Mouse (Mus musculus): ENCODE measurements at regions not wholly inside any gene's neighbourhood (a gene's known extent, or its start where the extent isn't known, plus 50 kb on each side); places are given as distances from the start of the nearest gene placed in this dataset.
"Not testable (repeated sequence)": the region's sequence is repeated elsewhere in the genome, so short reads cannot be mapped to it uniquely, and the experiment has no call there.

DNA sequence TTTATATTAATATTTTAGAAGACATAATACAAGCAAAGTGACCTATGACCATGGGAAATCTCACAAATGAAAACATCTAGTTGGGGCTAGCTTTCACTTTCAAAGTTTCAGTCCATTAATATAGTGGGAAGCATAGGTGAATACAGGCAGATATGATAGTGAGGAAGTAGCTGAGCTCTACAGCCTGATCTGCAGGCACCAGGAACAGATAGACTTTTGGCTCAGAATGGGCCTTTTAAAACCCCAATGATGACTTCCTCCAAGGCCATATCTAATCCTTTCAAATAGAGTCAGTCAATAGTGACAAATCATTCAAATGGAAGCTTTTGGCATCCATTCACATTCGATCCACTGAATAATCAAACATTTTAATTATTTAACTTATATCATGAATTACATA, 581.6 kb upstream of the Pcdh17 start:
- no peak for DNase-seq (ENCODE audit: low spot score in 2 of 2)
- intact Hi-C loops (cut with DNase I), result no loop called here

DNA sequence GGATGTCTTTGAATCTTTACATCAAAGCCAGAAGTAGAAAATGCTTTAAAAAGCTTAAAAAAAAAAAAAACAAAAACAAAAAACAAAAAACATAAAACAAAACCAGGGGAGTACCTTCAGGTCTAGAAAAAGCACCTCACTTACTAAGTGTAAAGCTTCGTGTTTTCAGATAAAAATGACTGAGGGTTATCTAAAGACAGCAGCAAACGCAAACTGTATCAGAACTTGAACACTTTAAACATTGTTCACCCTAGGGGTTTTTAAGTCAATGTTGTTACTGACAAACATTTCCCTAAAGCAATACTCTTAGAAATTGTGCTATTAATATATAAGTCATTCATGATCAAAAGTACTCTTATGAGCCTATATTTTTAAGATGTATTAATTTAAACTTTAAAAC, 580.7 kb upstream of the Pcdh17 start:
- DNase-seq (ENCODE audit: low spot score in 2 of 2), result no peak
- intact Hi-C loops (cut with DNase I), result no loop called here

DNA sequence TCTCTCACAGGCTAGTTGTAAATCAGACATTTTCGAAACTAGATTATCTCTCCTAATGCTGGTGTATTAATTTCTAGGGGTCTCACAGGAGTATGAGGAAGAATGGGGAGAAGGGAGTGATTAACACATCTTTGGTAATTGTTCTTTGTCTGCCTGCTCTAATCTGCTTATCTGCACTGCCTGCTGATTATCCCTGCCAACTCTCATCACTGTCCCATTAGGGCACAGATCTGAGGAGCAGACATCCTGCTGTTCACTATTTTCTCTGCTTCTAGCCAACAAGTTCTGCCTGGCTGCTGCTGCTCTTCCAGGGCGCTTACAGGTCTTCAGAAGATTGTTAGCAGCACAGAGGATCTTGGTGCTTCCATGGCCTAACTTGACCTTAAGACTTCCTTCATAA, 557.0 kb upstream of the Pcdh17 start:
- intact Hi-C loops (cut with DNase I), result no loop called here
- no peak for DNase-seq (ENCODE audit: low spot score in 2 of 2)

DNA sequence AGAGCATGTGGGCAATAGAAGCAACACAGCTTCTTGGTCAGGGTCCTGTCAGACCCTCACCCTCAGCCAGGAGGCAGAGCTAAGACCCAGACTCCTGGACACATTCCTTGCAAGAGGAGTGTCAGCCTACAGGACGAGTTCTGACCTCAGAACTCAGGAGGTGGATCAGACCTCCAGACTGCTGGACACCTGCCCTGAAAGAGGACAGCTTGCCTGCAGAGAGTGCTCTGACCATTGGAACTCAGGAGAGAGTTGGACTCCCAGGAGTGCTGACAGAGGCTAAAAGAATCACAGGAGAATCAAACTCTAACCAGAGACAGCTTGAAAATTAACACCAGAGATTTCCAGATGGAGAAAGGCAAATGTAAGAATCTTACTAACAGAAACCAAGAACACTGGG, 542.7 kb upstream of the Pcdh17 start:
- DNase-seq (ENCODE audit: low spot score in 2 of 2); intact Hi-C loops (cut with DNase I): not testable (repeated sequence)

DNA sequence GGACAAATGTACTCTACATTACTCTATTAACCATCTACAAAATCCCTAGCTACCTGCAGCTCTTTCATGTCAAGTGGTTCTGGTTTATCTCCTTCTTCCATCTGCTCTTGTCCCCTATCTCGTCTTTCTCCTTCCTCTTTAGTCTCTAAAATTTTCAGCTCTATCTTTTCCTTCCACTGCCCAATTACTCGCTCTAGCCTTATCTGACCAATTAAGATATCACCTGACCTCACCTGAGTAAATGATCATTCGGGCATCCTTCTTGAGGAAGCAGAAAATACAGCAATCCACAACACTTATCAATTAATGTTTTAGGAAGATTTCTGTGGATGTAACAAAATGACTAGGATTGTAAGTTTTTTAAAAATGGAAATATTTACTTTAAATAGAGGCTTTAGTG, 500.3 kb upstream of the Pcdh17 start:
- no peak for DNase-seq (ENCODE audit: low spot score in 2 of 2)
- intact Hi-C loops (cut with DNase I), result no loop called here

DNA sequence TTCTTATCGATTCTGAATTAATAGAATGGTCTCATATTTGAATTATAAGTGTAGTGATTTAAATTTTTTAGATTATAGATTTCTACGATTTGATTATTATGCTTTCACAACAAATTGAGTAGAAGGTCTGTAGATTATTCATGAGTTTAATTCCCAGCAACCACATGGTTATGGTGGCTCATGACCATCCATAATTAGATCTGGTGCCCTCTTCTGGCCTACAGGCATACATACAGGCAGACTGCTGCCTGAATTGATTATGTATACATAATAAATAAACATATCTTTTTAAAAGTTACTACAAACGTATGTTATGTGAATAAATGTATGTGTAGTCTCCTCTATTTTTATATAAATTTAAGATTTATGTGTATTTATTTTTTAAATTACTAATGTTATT, 499.2 kb upstream of the Pcdh17 start:
- no peak for DNase-seq (ENCODE audit: low spot score in 2 of 2)
- intact Hi-C loops (cut with DNase I), result no loop called here

DNA sequence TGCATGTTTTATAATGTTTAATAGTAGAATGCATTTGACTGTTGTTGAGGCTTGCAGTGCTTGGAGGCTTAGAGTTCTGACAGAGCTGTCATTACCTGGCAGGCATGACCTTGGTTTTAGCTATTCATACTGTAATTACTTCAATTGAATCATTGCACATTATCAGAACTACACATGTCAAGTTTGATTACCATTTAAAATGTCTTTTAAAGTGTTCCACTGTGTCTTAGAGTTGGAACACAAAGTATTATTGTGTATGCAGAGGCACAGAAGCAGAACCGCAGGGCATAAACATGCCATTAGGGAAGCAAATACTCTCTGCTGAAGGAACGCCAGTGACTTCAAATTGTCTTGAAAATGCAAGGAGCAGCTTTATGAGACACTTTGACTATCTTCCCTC, 493.7 kb upstream of the Pcdh17 start:
- DNase-seq (ENCODE audit: low spot score in 2 of 2), result no peak
- intact Hi-C loops (cut with DNase I), result no loop called here

DNA sequence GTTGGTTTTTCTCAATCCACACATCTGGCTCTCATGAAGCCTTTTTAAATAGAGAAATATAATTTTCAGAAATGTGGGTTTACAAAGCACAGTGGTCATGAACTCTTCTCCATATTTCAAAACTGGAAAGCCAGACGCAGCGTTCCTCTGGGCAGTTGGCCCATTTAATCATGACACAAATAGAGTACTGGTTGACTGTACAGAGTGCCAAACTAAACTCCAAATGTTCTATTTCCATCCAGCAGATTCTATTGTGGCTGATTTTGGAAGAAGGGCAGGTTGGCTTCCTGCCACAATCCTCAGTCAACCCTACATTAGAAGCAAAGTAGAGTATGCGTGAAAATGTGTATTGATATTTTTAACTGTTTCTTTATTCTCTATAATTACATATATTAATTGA, 484.3 kb upstream of the Pcdh17 start:
- DNase-seq (ENCODE audit: low spot score in 2 of 2), result peak; percentile 13 to 46
- intact Hi-C loops (cut with DNase I), result no loop called here

DNA sequence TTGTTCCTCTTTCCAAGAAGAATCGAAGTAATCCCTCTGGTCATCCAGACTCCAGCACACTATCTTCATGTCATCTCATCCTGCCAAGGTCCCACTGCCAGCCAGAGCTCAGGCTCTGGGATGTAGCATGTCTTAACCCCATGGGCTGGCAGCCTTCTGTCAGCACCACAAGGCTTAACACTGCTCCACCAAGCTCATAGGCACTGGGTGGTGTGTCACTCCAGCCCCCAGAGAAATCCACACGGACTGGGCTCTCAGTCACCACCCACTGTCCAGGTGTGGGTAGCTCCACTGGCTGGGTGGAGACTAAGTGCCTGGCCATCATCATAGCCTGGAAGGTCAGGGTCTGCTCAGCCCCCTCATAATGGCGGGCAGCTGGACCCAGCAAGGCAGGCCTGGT, 459.8 kb upstream of the Pcdh17 start:
- no peak for DNase-seq (ENCODE audit: low spot score in 2 of 2)
- intact Hi-C loops (cut with DNase I), result no loop called here

All from left cerebral cortex, postnatal 25 days (tissue).